Mouse (Mus musculus) olfactory bulb, adult 2 months (tissue): ENCODE measurements around the gene Cdc37. TPM values are rescaled to one million over a fixed set of nuclear protein-coding genes. Genes with fewer than 3 reads are reported as not detected.

Source experiments
- H3K27ac ChIP-seq: fragments of 200-500 bp; 2 replicates; pipeline ENCODE4 v1.5.1; 2012; ENCODE audit warnings: low read depth, low read length; ENCODE audit not compliant: insufficient read depth
- H3K4me1 ChIP-seq: fragments of 200-500 bp; 2 replicates; pipeline ENCODE4 v1.6.1; 2012; ENCODE audit warnings: low read length; ENCODE audit not compliant: control insufficient read depth, insufficient read depth
- H3K4me3 ChIP-seq: fragments of 200-500 bp; 2 replicates; pipeline ENCODE4 v1.5.1; 2012; ENCODE audit warnings: mild to moderate bottlenecking, low read depth, low read length, moderate library complexity; ENCODE audit not compliant: insufficient read depth
- CTCF ChIP-seq: fragments of 200-500 bp; IDR thresholded peaks from 2 replicates; pipeline ENCODE4 v1.5.1; 2012; ENCODE audit warnings: low read depth, mild to moderate bottlenecking, low read length, moderate library complexity; ENCODE audit not compliant: insufficient read depth
- POLR2A ChIP-seq: fragments of 200-500 bp; IDR thresholded peaks from 2 replicates; pipeline ENCODE4 v1.6.1; 2012; ENCODE audit warnings: mild to moderate bottlenecking, low read depth, low read length, moderate library complexity; ENCODE audit not compliant: insufficient read depth
- WGBS: fragments of 180-500 bp; shearing (Covaris S2); methylation state at CpG from one replicate; pipeline ENCODE4 v1.1.7; 2018; 5-methylcytosine and 5-hydroxymethylcytosine counted together
- polyA plus RNA-seq: library from polyadenylated mRNA; stranded (reverse); fragments of >200 nt; gene quantifications from 2 replicates; pipeline ENCODE4 v1.2.4, GENCODE M21; 2012; ENCODE audit warnings: low replicate concordance; ENCODE audit not compliant: missing spikeins, insufficient read depth, insufficient read length

Cdc37 gene
- polyA plus RNA-seq, 1 experiment = 282 TPM

GRCm38 (mm10) chr9:21169157-21169556 is 19.4 kb upstream of the Cdc37 start:
- 46% methylated on average over 1 of the region's 1 CpGs for WGBS
- no peak overlapping the region for H3K4me3 ChIP-seq
- H3K4me1 ChIP-seq = peaks cover 28% of the 10 kb centered on the region
- H3K27ac ChIP-seq = no peak overlapping the region
- no peak for TF ChIP-seq CTCF

GRCm38 (mm10) chr9:21168161-21169123 is 18.7 kb upstream of the Cdc37 start:
- Histone ChIP-seq H3K4me3 (peak overlapping the region; percentile 96), H3K4me1 (peaks cover 34% of the 10 kb centered on the region), H3K27ac (peak overlapping the region; percentile 22)
- TF ChIP-seq POLR2A (no peak), CTCF (peak; percentile 81)
- WGBS = 13% methylated on average over 30 of the region's 30 CpGs

GRCm38 (mm10) chr9:21167140-21168097 is 17.6 kb upstream of the Cdc37 start:
- H3K27ac ChIP-seq = peak overlapping the region; percentile 22
- TF ChIP-seq CTCF = no peak
- TF ChIP-seq POLR2A = no peak; the same call in 1 of the 2 replicates
- H3K4me3 ChIP-seq = peak overlapping the region; percentile 96
- peaks cover 41% of the 10 kb centered on the region for H3K4me1 ChIP-seq
- 48% methylated on average over 10 of the region's 10 CpGs for WGBS

GRCm38 (mm10) chr9:21166516-21166915 is 16.7 kb upstream of the Cdc37 start:
- Histone ChIP-seq H3K4me1 (peaks cover 41% of the 10 kb centered on the region), H3K27ac (peak overlapping the region; percentile 22), H3K4me3 (peak overlapping the region; percentile 96)
- WGBS = 12% methylated on average over 3 of the region's 3 CpGs
- TF ChIP-seq CTCF (no peak), POLR2A (no peak)

- peak overlapping the region; percentile 97 for H3K27ac ChIP-seq
- H3K4me3 ChIP-seq = peak overlapping the region; percentile 96
- WGBS = 1% methylated on average over 46 of the region's 47 CpGs
- H3K4me1 ChIP-seq = peaks cover 46% of the 10 kb centered on the region
- peak; percentile 80; the same call in 1 of the 2 replicates for TF ChIP-seq CTCF
- TF ChIP-seq POLR2A = no peak
These were observed 16.2 kb upstream of the Cdc37 start for GRCm38 (mm10) chr9:21165952-21166451.

- peaks cover 44% of the 10 kb centered on the region for H3K4me1 ChIP-seq
- peak within 1 kb of the TSS; percentile 96 for H3K4me3 ChIP-seq
- TF ChIP-seq POLR2A (peak; percentile 74), CTCF (no peak)
- WGBS = under 1% methylated on average over 78 of the region's 86 CpGs
- H3K27ac ChIP-seq = peak within 1 kb of the TSS; percentile 97
These were observed 15.5 kb upstream of the Cdc37 start, which contains the start of gene Pde4a for GRCm38 (mm10) chr9:21165041-21165951. Pde4a (plus strand) TSS chr9:21165714.

- Histone ChIP-seq H3K4me3 (peak overlapping the region; percentile 42), H3K4me1 (peaks cover 43% of the 10 kb centered on the region), H3K27ac (peak overlapping the region; percentile 96)
- WGBS = under 1% methylated on average over 26 of the region's 26 CpGs
- TF ChIP-seq POLR2A (no peak), CTCF (no peak)
These were observed 14.3 kb upstream of the Cdc37 start for GRCm38 (mm10) chr9:21164072-21164471.
